Mouse (Mus musculus) lung, adult 2 months (tissue): ENCODE results near the gene Setd7.

ENCODE experiments used
- CTCF ChIP-seq: fragments of 200-500 bp; IDR thresholded peaks from 2 replicates; pipeline ENCODE4 v1.5.1; 2011; ENCODE audit warnings: mild to moderate bottlenecking, low read length, control low read depth; ENCODE audit not compliant: insufficient read depth
- POLR2A ChIP-seq: fragments of 200-500 bp; IDR thresholded peaks from 2 replicates; pipeline ENCODE4 v1.6.1; 2011; ENCODE audit warnings: low read depth, mild to moderate bottlenecking, control low read depth, low read length, borderline replicate concordance; ENCODE audit errors: extremely low read depth

GRCm38 (mm10) chr3:51577359-51577758 lies 16.7 kb upstream of the Setd7 start:
- TF ChIP-seq CTCF: no peak
- no peak for TF ChIP-seq POLR2A
